Mouse (Mus musculus): ENCODE data around the gene Cd200. TPM values are rescaled to one million over a fixed set of nuclear protein-coding genes. Genes with fewer than 3 reads are reported as not detected.
"Not testable (repeated sequence)": the region's sequence is repeated elsewhere in the genome, so short reads cannot be mapped to it uniquely, and the experiment has no call there.

Cd200 gene
- 100 to 1,000 TPM; 312 to 324 TPM for total RNA-seq (2021)

DNA sequence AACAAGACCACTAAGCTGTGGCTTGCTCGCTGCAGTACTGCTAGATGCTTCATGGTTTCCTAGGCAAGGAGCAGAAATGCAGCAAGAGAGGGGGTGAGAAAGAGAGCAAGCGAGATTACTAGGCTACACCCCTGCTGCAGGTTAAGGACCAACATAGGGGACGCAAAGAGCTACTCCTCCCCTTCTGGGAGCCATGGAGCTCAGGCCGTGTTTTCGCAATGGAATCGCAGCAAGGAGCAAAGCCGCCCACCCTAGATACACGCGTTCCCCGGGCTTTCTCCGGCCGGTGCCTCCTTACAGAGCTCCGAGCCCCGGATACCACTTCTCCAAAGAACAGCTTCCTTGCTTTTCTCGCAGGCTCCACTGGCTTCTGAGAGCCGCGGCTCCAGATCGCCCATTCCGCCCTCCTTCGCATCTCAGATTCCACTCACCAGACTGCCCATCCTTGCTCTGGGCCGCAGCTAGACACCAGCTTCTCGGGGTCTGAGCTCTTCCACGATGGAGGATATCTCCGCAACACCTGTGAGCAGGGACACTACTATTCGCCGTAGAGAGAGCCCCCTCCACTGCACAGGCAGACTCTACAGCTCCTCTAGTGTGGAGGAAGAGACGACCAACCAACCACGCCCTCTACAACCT is at the start of gene Cd200:
Cd200 (minus strand) TSS at position 629 of the 639 bp plus-strand sequence.
- intact Hi-C loops (cut with DNase I), result no loop called here
- DNase-seq, result peak; percentile 69

DNA sequence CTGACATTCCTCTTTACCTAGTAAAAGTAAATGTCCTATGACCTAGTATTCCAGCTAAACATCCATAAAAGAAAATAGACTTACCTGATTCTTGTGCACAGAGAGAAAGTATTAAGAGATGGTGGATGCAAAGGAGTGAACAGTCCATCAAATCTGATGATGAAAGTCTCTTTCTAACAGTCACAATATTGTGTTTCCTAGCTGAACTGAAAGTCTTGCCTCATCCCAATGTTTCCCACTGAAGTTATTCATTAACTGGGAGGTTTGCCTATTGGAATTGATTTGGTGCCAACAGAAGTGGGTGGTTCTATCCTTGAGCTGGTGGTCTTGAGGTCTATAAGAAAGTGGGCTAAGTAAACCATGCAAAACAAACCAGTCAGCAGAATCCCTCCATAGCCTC is 45.9 kb upstream of the Cd200 start:
- intact Hi-C loops (cut with DNase I), result no loop called here
- DNase-seq, result no peak

DNA sequence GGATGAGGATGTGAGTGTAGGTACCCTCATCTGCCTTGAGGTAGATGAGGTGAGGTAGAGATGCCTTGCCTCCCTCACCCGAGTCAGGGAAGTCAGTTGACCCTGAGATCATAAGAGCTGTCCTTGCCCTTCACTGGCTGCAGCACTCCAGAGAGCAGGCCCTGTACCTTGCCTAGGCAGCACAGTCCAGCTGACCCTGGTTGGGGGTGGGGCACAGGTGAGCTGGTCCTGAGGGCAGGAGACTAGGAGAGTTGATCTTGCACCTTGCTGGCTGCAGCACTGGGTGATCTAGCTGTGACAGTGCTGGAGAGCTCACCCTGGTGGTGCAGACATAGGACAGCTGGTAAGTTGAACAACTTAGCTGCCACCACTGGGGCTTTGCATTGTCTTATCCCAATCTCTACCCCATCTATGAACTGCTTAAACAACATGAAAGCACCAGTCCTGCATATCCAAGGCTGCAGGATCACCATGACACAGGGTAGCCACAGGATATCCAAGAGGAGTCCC is 28.4 kb upstream of the Cd200 start:
- intact Hi-C loops (cut with DNase I), result no loop called here
- no peak for DNase-seq

DNA sequence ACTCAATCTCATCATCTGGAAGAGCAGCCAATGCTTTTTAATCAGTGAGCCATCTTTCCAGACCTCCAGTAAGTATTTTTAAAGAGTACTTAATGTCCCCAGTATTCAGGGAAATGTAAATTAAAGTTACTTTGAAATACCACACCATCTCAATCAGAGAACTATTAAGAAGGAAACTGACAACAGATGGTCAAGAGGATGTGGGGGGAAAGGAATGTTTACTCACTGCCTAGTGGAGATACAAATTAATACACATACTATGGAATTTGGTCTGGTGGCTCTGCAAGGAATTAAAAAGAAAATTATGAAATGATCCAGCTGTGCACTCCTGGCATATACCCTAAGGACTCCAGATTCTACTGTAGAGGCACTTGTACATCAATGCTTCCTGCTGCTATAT is 26.7 kb upstream of the Cd200 start:
- intact Hi-C loops (cut with DNase I), result no loop called here

DNA sequence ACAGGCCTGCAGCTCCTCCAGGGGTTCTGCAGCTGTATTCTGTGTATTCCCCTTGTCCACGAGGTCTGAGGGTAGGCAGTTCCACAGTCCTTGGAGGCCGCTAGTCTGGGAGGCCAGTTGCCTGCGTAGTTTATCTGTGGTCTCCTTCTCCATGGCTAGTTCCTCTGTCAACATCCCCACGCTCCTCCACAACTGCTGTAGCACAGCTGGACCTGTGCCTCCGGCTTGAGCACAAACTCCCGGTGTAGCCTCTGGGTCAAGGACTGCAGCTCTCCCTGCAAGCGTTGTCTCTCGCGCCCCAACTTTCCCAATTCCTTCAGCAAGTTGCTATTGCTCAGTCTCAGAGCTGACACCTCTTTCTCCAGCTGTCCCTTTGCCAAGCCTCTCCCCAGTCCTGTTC is 18.8 kb upstream of the Cd200 start:
- intact Hi-C loops (cut with DNase I), result no loop called here
- no peak for DNase-seq

More for the DNA sequence above, 26.7 kb upstream of the Cd200 start:
- no peak for DNase-seq

DNA sequence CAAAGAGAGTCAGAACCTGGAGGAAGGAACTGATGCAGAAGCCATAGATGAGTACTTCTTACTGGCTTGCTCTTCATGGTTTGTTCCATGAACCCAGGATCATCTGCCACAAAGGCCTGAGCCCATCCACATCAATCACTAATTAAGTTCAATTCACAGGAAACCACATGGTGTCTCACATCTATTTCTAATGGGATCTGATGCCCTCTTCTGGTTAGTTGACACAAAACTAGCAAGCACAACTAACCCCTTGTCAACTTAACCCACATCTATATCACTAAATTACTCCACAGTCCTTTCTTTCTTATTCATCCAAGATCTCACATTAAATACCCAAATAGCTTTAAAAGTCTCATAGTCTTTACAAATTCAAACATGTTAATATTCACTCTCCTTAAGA is 4.6 kb upstream of the Cd200 start:
- intact Hi-C loops (cut with DNase I), result loop anchor here (10.0 kb wide), 1 partner anchor 191 kb away; no protein-coding TSS in a partner anchor
- no peak for DNase-seq

DNA sequence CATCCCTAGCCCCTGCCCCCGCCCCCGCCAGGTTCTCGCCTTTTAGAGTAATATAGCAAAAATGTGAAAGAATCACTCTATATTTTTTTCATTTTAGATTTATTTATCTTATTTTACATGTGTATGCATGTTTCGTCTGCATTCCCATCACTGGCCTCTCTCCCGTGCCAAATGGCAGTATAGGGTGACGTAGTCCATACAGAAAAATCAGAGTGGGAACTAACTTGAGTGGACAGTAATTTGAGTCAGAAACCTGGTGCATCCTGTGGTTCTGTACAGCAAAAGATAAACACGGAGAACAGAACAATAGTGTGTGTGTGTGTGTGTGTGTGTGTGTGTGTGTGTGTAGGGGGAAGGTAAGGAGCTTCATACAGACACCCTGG is 202 bp upstream of the Cd200 start:
- intact Hi-C loops (cut with DNase I), result not testable (repeated sequence)

DNA sequence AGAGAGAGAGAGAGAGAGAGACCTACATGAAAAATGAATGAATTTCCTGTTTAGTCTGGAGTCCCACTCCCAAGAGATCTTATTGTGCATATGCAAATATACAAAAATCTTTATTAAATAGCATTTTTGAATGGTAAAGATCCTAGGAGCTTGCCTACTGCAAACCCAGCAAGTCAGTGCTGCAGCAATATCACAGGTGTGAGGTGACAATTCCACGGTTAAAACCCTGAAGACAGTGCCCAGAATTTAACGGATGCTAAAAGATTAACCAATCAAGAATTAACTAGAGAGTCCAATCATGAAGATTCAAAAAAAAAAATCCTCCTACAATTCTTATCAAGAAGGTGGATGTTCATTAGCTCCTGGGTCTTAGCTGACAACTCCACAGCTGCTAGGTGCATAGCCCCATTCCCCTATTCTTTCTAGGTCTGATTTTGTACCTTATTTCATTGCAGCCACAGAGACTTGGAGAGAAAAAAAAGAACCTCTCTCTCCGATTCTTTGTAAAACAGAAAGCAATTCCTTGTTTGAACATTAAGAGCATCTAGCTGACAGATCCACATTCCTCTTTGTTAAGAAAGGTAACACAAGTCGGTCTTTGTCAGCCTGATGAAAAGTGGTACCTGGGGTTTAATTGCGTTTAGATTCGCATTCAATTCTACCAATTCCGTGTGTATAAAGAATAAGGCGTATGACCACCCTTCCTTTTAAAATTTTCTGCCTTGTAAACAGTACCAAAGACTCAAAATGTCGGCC is 1.0 kb downstream of the Cd200 start:
- no peak for DNase-seq
- intact Hi-C loops (cut with DNase I), result no loop called here

More for the DNA sequence above, 202 bp upstream of the Cd200 start:
- DNase-seq, result not testable (repeated sequence)

DNA sequence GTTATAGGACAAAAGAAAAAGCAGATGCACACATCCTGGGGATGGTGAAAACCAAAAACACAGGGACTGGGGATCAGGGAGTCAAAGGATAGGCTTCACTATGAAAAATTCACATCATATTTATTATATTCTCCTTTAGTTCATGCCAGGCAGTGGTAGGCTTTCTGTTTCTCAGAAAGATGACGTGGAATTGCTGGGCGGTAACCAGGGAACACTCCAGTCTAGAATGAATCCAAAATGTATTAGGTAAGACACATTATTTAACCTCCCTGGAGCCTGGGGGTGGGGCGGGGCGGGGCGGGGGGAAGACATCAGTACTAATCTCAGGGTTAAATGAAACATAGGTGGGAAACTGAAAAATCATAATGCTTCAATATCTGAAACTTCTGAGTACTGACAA is 1.8 kb downstream of the Cd200 start:
- intact Hi-C loops (cut with DNase I), result no loop called here
- DNase-seq, result no peak

DNA sequence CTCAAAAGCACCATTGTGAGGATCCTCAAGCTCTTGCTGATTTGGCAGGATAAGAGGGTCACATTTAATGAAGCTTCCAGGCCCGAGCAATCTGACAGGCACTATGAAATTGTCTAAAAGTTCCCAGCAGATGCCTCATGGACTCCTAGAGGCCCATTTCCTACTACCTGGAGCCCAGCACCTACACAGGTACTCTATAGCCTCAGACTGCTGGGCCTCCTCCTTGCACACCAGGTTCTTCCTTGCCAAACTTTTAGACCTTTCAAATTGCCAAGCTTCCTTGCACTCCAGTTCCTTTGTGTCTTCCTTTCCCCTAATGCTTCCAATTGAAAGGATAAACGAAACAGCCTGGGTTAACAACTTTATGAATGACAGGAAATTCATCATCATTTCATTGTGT is 5.9 kb downstream of the Cd200 start:
- intact Hi-C loops (cut with DNase I), result loop anchor here (5.0 kb wide), 1 partner anchor 206 kb away; no protein-coding TSS in a partner anchor
- no peak for DNase-seq

DNA sequence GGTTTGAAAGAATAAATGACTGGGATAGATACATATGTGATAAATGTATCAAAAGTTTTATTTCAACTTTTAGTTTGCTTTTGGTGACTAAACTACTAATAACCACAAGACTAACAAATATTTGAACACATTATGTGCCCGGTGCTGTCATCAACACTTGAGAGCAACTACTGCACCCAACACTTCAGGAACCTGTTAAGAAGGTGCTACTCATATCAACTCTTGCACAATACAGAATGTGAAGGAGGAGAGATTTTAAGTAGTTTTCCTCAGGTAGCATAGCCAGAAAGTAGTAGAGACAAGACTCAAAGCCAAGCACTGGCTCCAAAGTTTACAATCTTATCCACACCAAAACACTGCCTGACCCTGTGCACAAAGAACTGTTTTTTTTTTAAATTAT is 6.8 kb downstream of the Cd200 start:
- no peak for DNase-seq
- intact Hi-C loops (cut with DNase I), result loop anchor here (5.0 kb wide), 1 partner anchor 205 kb away; no protein-coding TSS in a partner anchor

DNA sequence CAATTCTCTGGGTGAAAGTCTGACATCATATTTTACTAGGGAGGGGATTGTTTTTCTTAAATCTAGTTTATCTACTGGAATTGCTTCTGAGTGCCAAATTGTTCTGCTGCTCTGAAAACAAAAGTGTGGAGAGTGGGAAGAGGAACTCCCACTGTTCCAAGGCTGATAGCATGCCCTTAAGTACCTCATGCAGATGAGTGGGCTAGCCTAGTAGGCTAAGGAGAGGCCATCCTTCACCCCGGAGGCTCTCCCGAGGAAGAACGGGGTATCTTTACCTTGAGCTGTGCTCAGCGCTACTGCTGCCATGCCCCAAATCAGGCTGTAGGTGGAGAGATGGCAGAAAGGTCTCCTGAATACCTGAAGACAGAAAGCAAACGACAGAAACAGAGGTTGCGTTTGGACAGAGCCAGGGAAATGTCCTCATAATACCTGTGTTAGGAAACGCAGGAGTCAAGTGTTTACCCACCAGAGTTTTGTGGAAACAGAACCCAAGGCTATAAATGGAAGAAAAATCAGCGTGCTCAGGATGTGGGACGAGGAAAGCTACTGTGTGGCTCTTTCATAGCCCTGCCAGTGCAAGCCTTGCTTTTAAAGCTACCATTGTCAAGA is 8.8 kb downstream of the Cd200 start:
- no peak for DNase-seq
- intact Hi-C loops (cut with DNase I), result loop anchor here (5.0 kb wide), 1 partner anchor 203 kb away; no protein-coding TSS in a partner anchor

DNA sequence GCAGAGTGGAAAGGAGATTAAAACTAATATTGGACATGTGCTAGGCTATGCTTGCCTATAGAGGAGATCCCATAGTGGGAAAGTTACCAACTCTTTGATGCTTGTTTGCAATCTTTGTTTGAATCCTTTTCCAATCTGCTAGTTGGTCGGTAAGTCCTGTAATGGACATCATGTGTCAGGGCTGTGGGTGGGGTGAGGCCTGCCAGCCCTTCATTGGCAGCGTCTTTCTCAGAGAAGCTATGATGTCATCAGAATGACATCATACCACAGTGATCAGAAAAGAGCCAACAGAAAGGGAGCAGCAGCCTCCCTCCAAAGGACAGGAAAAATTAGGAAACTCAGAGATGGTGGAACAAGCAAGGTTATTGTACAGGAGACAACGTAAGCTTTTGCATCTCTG is 9.4 kb downstream of the Cd200 start:
- no peak for DNase-seq
- intact Hi-C loops (cut with DNase I), result no loop called here

DNA sequence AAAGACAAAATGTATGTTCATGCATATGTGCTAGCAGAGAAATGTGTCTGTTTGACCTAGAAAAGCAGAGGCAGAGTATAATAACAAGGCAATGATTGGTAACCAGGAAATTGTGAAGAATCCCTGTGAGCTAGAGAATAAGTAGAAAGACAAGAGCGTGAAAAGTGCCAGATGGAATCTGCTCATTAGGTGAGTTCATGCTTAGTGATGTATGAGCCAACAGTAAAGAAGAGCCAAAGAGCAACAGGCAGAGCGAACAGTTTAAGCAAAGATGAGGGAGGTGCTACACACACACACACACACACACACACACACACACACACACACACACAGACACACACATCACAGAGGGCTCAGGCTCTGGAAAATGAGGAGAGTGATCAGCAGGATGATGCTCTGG is 11.4 kb downstream of the Cd200 start:
- no peak for DNase-seq
- intact Hi-C loops (cut with DNase I), result no loop called here

DNA sequence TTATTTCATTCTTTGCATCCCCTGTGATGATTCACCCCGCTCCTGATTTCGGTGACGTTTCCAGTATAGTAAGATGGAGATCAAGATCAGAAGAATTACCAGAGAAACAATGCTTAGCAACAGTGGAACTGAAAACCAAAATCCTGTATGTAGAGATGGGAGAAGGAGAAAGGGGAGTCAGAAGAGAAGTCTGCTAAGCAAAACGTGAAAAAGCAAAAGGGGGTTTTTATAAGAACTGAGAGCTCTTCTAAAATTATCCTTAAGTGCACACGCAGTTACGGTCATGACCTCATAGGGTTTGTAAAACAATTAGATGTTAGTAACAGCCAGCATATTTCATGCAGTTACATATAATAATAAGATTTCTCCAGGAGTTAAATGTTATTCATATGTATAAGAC is 16.6 kb downstream of the Cd200 start:
- no peak for DNase-seq
- intact Hi-C loops (cut with DNase I), result no loop called here

DNA sequence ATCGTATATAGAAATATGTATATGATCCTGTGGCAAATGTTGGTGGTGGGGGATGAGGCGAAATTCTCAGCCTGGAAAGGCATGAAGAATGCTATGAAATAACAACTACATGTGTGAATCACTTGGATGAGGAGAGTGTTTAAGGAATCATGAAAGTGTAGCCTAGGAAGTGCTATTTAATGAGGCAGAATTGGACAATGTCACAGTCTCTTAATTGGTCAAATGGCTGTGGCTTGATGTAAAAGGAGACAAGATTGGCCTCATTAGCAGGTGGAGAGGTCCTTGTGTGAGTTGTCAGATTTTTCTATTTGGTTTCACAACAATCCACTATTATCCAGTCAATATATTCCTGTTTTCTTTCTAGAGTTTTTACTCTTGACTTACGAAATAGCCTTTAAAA is 17.2 kb downstream of the Cd200 start:
- intact Hi-C loops (cut with DNase I), result no loop called here
- no peak for DNase-seq

DNA sequence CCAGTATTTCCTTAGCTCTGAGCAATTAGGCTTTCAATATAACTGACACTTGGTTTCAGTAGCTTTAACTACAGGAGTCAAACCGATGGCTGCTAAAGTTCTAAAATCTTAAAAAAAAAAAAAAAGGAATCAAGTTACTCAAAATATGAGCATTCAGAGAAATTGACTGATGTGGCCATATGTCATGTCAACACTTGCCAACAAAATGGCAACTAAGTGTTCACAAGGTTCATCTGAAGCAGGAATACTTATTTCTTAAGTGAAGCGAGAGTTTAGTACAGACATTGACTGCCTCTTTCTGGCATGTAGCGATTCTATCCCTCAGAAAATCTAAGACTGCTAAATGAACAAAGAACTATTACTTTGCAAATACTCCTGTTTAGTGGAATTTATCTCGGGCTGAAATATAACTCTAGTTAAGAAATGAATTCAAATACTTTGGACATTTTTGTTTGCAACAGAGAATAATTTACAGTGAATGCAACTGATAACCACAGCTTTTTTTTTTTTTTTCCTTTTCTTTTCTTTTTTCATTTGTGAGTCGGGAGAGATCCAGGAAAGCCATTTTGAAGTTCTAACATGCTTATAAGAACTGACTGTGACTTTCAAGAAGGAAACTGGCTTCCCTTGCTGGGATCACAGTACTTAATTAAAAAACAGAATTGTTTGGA is 18.4 kb downstream of the Cd200 start:
- intact Hi-C loops (cut with DNase I), result no loop called here
- no peak for DNase-seq

DNA sequence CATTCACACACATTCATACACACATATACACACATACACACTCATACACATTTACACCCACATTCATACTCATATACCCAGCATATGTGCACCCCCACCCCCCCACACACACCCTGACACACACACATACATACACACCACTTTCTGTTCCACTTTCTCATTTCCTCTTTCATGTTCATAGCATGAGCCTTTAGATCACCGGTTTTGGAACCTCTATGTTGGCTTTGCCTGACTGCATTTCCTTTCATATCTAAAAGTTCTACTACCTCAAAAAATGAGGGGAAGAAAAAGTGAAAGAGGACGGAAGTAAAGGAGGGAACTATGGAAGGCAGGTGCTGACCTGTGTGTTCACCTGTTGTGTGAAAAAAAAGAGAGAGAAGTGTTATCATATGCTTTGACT is 19.0 kb downstream of the Cd200 start:
- DNase-seq, result no peak
- intact Hi-C loops (cut with DNase I), result no loop called here

DNA sequence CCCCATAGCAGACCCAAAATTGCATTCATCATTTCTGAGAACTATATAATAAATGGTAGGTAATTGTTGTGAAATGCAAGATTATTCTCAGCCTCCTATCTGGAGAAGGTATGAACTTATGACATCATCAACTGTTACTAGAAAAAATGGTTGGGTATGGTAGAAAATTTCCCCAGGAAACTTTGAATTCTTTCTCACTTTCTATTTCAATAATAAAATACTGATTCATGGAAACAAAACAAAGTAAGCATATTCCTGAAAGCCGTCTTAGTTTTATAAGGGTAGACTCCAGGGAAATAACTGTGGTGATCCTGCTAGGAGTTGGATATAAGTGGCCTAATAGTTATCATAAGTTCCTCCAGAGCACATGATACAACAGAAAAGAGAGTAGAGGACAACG is 19.8 kb downstream of the Cd200 start:
- intact Hi-C loops (cut with DNase I), result no loop called here
- no peak for DNase-seq

DNA sequence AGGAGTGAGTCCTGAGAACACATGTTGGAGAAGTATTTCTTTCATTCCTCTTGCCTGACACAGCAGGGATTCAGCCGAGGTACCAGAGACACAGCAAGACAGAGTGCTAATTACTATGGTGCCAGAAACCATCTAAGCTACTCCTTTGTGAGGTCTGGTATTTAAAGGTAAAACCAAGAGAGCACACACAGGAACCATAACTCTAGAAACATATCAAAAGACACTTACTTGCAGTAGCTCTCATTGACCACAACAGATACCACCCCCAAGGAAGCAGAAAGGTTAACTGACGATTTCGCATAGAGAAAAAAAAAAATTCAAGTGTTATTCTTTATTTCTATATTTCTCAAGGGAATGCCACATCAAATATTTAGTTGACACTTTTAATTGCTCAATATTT is 27.0 kb downstream of the Cd200 start:
- intact Hi-C loops (cut with DNase I), result no loop called here
- no peak for DNase-seq

DNA sequence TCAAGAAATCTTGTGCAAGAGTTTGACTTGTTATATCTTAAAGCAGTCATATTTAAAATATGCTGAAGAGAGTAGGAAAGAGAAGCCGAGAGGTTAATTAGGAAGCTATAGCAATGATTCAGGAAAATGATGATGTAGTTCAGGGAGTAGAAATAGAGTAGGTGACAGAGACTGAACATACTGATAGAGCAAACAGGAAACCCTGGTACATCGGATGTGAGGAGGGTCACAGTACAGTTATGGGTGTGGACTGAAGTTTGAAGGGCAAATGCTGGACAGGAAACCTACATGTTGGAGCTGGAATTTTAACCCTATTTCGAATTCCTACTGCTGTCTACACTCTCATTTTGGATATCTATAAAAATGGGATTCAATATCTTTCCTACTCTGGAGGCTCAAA is 29.9 kb downstream of the Cd200 start:
- no peak for DNase-seq
- intact Hi-C loops (cut with DNase I), result no loop called here
